Mouse (Mus musculus) limb, embryonic 13.5 days (tissue): Measurements from ENCODE around the gene Zfp273. TPM values are rescaled to one million over a fixed set of nuclear protein-coding genes. Genes with fewer than 3 reads are reported as not detected.

ENCODE experiments used
- polyA plus RNA-seq: library from polyadenylated mRNA; unstranded; fragments of >200 nt; fragmentation: Nextera tagmentation; extraction: Ambion mirVana; gene quantifications from 2 replicates; pipeline ENCODE4 v1.2.1, GENCODE M21; 2015

Gene Zfp273
- polyA plus RNA-seq, 1 experiment from 2014 or later: 10.7 TPM

Other genes starting within 250 kb of the Zfp273 start
- 4.5 TPM in 2 replicates for gene Zfp729b, start 204.0 kb upstream of the Zfp273 start, polyA plus RNA-seq
- 0.59 TPM in 1 of 2 replicates, not detected in the other for gene Gm49345, start 176.0 kb upstream of the Zfp273 start, polyA plus RNA-seq
- gene Zfp729a, start 175.9 kb upstream of the Zfp273 start, polyA plus RNA-seq: 3.2 and 3.6 TPM in 2 replicates
- 14.8 and 16.8 TPM in 2 replicates for gene Zfp738, start 126.7 kb upstream of the Zfp273 start, polyA plus RNA-seq
- 8.0 and 8.1 TPM in 2 replicates for gene Zfp65, start 84.6 kb upstream of the Zfp273 start, polyA plus RNA-seq
- gene Zfp85, start 58.5 kb upstream of the Zfp273 start, polyA plus RNA-seq: 7.3 TPM in 2 replicates
- 2.8 and 3.0 TPM in 2 replicates for gene Zfp493, start 34.0 kb upstream of the Zfp273 start, polyA plus RNA-seq
- gene Gm10037, start 17.4 kb downstream of the Zfp273 start, polyA plus RNA-seq: 4.0 and 4.2 TPM in 2 replicates
- not detected in 2 replicates for gene BC048507, start 49.6 kb downstream of the Zfp273 start, polyA plus RNA-seq